Mouse (Mus musculus) hindbrain, postnatal 0 days (tissue): Measurements from ENCODE around the gene Lrp1. TPM values are rescaled to one million over a fixed set of nuclear protein-coding genes. Genes with fewer than 3 reads are reported as not detected.
A peak's percentile ranks its signal among the peaks of the same experiment; 100 is the strongest.

Source experiments
- ATAC-seq: fragments of 200-750 bp; cut with Nextera tagmentation; 2 replicates; pipeline ENCODE4 v1.8.0; 2017; ENCODE audit warnings: mild to moderate bottlenecking, moderate TSS enrichment, moderate library complexity
- DNase-seq: peaks from one replicate; pipeline ENCODE4 v3.0.0-alpha.2; 2015; ENCODE audit warnings: low spot score
- H3K27ac ChIP-seq: fragments of 300-500 bp; sonication (generic); 2 replicates; pipeline ENCODE4 v1.5.1; 2014; ENCODE audit warnings: mild to moderate bottlenecking
- H3K27me3 ChIP-seq: fragments of 300-500 bp; sonication (generic); 2 replicates; pipeline ENCODE4 v1.6.1; 2014; ENCODE audit warnings: low read length, mixed read lengths; ENCODE audit not compliant: insufficient read depth
- H3K36me3 ChIP-seq: fragments of 300-500 bp; sonication (generic); 2 replicates; pipeline ENCODE4 v1.6.1; 2014; ENCODE audit warnings: low read length, mixed read lengths; ENCODE audit not compliant: insufficient read depth
- H3K4me1 ChIP-seq: fragments of 300-500 bp; sonication (generic); 2 replicates; pipeline ENCODE4 v1.6.1; 2014; ENCODE audit warnings: antibody characterized with exemption, low read length, mixed read lengths; ENCODE audit not compliant: insufficient read depth
- H3K4me2 ChIP-seq: fragments of 300-500 bp; sonication (generic); 2 replicates; pipeline ENCODE4 v1.6.1; 2014; ENCODE audit warnings: low read depth, mild to moderate bottlenecking, low read length, moderate library complexity, mixed read lengths
- H3K4me3 ChIP-seq: fragments of 300-500 bp; sonication (generic); 2 replicates; pipeline ENCODE4 v1.5.1; 2014; ENCODE audit warnings: low read length
- H3K9ac ChIP-seq: fragments of 300-500 bp; sonication (generic); replicated peaks from 2 replicates; pipeline ENCODE4 v1.6.1; 2014; ENCODE audit warnings: mild to moderate bottlenecking, low read length, moderate library complexity, mixed read lengths
- H3K9me3 ChIP-seq: fragments of 300-500 bp; sonication (generic); 2 replicates; pipeline ENCODE4 v1.6.1; 2016; ENCODE audit warnings: low read length, mixed read lengths
- CTCF ChIP-seq: IDR thresholded peaks from 2 replicates; pipeline ENCODE4 v1.5.1; 2016; ENCODE audit warnings: antibody characterized with exemption, control low read depth, low read depth
- WGBS: fragments of 180-500 bp; shearing (Covaris S2); extraction: QIAGEN DNeasy Blood & Tissue Kit; methylation state at CpG from one replicate; pipeline ENCODE4 v1.1.7; 2014; 5-methylcytosine and 5-hydroxymethylcytosine counted together
- polyA plus RNA-seq: library from polyadenylated mRNA; unstranded; fragments of >200 nt; fragmentation: Nextera tagmentation; extraction: Ambion mirVana; gene quantifications from 2 replicates; pipeline ENCODE4 v1.2.1, GENCODE M21; 2015
- total RNA-seq: library from RNA; depleted of rRNA; stranded (reverse); fragments of >200 nt; gene quantifications from 2 replicates; pipeline ENCODE4 v1.2.3, GENCODE M21; 2014; rRNA removed

The Lrp1 gene
- total RNA-seq, result 245 TPM in 2 replicates
- polyA plus RNA-seq, result 73.7 and 75.5 TPM in 2 replicates

- no peaks in the 10 kb centered on the region for H3K36me3 ChIP-seq
- no peaks in the 10 kb centered on the region for H3K9me3 ChIP-seq
- H3K9ac ChIP-seq, result peak within 1 kb of the TSS; percentile 96
- peak; percentile 69 for ATAC-seq
- peak within 1 kb of the TSS; percentile 89 for H3K27ac ChIP-seq
- peak within 1 kb of the TSS; percentile 63 for H3K4me3 ChIP-seq
- peak; percentile 69 for DNase-seq
- peak within 1 kb of the TSS; percentile 93 for H3K4me2 ChIP-seq
- H3K27me3 ChIP-seq, result no peaks in the 10 kb centered on the region
- peaks cover 33% of the 10 kb centered on the region for H3K4me1 ChIP-seq
- peak; percentile 22 for TF ChIP-seq CTCF
- under 1% methylated on average over 27 of the region's 32 CpGs for WGBS
These were observed at the start of gene Lrp1 for GRCm38 (mm10) chr10:127620406-127621190. TSS of gene Lrp1 (minus strand) at chr10:127621148.

GRCm38 (mm10) chr10:127670185-127670584 is 49.2 kb upstream of the Lrp1 start:
- Histone ChIP-seq H3K4me2 (no peak overlapping the region), H3K9me3 (no peaks in the 10 kb centered on the region), H3K36me3 (no peaks in the 10 kb centered on the region), H3K27ac (no peak overlapping the region), H3K9ac (no peak overlapping the region), H3K27me3 (0 out of 2 replicates have a peak, but pooled peaks cover 3% of the 10 kb centered on the region), H3K4me1 (peaks cover 9% of the 10 kb centered on the region), H3K4me3 (no peak overlapping the region)
- no peak for DNase-seq
- WGBS, result 93% methylated on average over 2 of the region's 2 CpGs
- no peak for TF ChIP-seq CTCF
- ATAC-seq, result no peak

- no peak for DNase-seq
- ATAC-seq, result no peak
- Histone ChIP-seq H3K9ac (no peak overlapping the region), H3K4me2 (peak overlapping the region; percentile 90; the same call in 1 of the 2 replicates), H3K27me3 (peaks cover 11% of the 10 kb centered on the region), H3K9me3 (no peaks in the 10 kb centered on the region), H3K4me1 (peaks cover 9% of the 10 kb centered on the region), H3K4me3 (no peak overlapping the region), H3K27ac (no peak overlapping the region; the same call in 1 of the 2 replicates), H3K36me3 (no peaks in the 10 kb centered on the region)
- TF ChIP-seq CTCF, result no peak
- 23% methylated on average over 7 of the region's 7 CpGs for WGBS
These were observed 48.2 kb upstream of the Lrp1 start for GRCm38 (mm10) chr10:127669170-127669569.

GRCm38 (mm10) chr10:127668093-127669050 is 47.4 kb upstream of the Lrp1 start, which contains the start of gene Nab2:
TSS of gene Nab2 (minus strand) at chr10:127668568.
- 3% methylated on average over 39 of the region's 40 CpGs for WGBS
- peak within 1 kb of the TSS; percentile 56 for H3K4me3 ChIP-seq
- peak; percentile 50 for DNase-seq
- peaks cover 9% of the 10 kb centered on the region for H3K4me1 ChIP-seq
- TF ChIP-seq CTCF, result peak; percentile 20; the same call in 1 of the 2 replicates
- peak within 1 kb of the TSS; percentile 90 for H3K4me2 ChIP-seq
- peaks cover 11% of the 10 kb centered on the region for H3K27me3 ChIP-seq
- no peaks in the 10 kb centered on the region for H3K9me3 ChIP-seq
- H3K36me3 ChIP-seq, result no peaks in the 10 kb centered on the region
- peak within 1 kb of the TSS; percentile 78 for H3K27ac ChIP-seq
- H3K9ac ChIP-seq, result peak within 1 kb of the TSS; percentile 37; the same call in 1 of the 2 replicates
- peak; percentile 28; the same call in 1 of the 2 replicates for ATAC-seq

- WGBS, result 2% methylated on average over 35 of the region's 35 CpGs
- Histone ChIP-seq H3K27ac (peak overlapping the region; percentile 78), H3K27me3 (peaks cover 11% of the 10 kb centered on the region), H3K4me1 (peaks cover 9% of the 10 kb centered on the region), H3K4me3 (peak overlapping the region; percentile 56), H3K9me3 (no peaks in the 10 kb centered on the region), H3K36me3 (no peaks in the 10 kb centered on the region), H3K9ac (peak overlapping the region; percentile 59; the same call in 1 of the 2 replicates), H3K4me2 (peak overlapping the region; percentile 90)
- ATAC-seq (peak; percentile 46), DNase-seq (peak; percentile 64)
- TF ChIP-seq CTCF, result no peak
These were observed 46.5 kb upstream of the Lrp1 start for GRCm38 (mm10) chr10:127667269-127668092.
